Mouse (Mus musculus): ENCODE data around the gene Arhgap17.

Gene Arhgap17

DNA sequence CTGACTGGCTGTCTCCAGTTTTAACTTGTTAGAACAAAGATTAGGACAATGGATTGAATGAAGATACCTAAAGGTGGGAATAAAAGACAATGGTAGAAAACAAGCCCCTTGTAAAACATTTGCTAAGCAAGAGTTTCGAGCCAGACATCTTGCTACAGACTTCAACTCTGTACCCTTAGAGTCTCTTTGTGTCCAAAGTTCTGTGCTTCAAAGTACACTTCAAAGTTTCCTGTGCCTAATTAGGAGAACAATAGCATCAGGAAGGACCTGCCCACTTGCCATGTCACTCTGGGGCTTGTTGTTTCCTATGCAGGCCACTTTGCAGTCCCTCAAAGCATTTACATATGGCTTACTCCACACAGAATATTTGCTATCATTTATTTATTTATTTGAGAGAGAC lies 33.4 kb downstream of the Arhgap17 start:
- DNase-seq: peak in 1 of 2 experiments; percentile 41

DNA sequence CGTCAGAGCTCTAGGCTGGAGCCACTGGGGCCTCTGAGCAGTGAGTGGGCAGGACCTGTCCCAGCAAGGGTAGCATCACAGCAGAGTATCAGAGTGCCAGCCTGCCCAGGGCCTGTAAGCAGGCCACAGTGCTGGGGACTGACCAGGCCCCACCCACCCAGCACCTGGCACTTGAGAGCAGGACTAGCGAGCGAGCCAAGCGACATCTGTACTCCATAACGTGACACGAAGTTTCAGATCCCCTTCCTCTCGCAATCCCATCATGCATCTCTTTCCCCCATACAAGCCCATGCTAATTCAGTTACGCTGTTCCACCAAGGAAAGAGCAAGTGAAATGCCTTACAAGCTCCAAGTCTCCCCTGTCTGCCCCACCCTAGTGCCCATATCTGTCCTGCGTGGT lies 39.2 kb downstream of the Arhgap17 start:
- no peak for DNase-seq

DNA sequence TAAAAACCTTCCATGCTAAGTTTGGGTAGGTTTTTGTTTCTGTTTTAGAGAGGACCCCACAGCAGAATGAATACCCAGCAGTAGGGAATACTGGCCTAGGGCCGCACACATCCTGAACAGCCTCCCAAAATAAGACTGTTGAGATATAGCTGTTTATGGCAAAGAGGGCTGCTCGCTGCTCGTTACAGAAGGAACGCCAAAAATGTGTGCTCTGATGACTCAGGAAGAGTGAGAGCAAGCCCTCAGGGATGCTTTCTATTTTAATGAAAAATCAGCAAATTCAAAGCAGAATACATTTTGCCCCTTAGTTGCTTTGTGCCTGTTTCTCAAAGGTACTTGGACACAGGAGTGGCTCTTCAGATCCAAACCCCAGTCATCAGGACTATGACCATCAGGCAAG lies 41.8 kb downstream of the Arhgap17 start:
- no peak for DNase-seq

DNA sequence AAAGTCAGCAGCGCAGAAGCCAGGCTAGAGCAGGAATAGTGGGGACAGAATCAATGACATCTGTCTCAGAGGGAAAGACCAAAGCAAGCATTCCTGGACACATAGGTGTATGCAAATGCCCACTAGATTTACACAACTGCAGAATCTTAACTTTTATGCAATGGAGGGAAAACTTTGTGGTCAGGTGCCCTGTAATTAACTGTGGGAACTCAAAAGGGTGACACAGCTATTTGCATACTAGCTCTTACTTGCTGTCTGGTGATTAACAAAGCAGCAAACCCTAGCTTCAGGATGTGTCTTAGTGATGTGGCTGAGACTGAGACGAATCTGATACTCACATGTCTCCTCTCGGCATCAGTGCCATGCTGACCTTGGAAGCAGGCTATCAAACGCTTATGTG lies 42.8 kb downstream of the Arhgap17 start:
- no peak for DNase-seq

DNA sequence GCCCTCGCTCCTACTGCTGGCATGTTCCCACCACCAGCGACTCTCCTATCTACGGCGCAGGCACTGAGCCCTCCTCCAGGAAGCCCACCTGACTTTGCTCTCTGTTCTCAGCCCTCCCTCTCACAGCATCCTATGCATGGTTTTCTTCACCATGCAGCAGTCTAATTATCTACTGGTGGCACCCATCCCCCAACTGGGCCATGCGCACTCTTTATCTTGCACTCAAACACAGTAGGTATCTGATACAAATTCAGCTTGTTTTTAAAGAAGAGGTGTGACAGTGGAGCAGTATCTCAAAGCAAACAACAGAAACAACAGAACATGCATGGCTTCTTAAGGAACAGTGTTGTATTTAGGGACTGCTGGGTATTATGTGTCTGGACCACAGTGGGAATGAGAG lies 43.7 kb downstream of the Arhgap17 start:
- DNase-seq: no peak

DNA sequence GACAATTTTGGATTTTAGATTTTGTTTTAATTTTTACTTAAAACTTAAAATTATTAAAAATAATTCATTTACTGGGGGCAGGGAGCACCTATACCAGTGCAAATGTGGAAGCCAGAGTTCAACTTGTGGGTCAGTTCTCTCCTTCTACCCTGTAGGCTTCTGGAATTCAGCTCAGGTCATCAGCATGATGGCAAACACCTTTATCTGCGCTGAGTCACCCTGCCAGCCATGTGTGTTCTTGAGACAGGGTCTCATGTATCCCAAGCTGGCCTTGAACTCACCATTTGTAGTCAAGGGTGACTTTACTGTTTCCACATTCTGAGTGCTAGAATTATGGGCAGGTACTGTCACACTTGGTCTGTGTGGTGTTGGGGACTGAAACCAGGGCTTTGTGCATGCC lies 45.6 kb downstream of the Arhgap17 start:
- no peak for DNase-seq

DNA sequence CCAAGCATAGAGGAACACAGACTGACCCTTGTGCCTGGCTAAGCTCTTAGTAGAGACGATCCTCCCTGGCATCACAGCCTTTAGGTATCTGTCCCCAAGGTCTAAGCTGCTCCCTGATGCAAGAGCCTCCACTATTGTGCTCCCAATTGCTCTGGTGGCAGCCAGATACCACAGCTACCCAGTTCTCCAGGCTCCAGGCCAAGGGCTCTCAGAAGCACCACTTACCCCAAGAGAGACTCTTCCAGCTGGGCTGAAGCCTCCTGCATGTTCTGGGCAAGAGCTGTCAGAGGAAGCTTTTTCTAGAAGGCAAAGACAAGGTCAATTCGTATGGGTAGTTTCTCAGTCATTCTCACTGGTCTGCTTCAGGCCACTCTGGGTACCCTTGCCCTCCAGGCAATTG lies 46.3 kb downstream of the Arhgap17 start:
- no peak for DNase-seq

DNA sequence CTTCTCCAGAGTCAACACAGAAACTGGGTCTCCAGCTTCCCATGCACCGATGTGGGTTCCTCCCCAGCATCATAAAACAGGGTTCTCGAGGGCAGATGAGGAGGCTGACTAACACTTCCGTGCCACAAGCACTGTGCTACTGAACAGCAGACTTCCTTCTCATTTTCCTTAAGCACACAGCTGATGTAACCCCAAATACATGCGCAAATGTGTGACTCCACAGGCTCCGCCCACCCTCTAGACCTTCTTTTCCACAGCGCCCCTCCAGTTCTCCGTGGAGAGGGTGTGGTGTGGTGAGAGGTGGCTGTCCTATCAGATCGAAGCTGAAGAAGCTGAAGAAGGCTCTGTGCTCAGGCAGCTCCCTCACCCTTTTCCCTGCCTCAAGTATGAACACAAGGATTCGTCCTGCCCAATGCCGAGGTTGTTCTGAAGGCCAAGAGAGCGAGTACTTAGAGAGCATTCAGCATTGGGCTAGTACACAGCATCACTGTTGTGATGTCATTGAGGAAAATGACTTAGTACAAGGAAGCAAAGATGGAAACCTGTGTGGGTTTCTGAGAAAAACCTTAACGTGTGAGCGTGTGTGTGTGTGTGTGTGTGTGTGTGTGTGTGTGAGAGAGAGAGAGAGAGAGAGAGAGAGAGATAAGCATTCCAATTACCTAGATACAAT lies 47.1 kb downstream of the Arhgap17 start:
- no peak for DNase-seq

DNA sequence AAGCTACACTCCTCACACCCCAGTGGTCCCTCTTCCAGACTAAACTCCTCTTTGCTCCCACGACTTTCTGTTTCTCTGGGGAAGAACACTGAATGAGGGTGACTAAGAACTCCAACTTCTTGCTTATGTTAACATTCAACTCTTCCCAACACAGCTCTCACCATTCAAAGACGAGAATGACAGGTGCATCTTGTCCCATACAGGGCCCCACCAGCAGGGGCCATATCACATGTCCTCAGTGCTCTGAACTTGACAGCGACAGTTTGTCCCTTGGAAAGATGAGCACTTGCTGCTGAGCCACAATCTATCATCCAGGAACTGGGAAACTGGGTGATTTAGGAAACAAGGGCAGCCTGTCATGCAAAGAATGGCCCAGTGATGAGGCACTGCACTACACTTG lies 57.0 kb downstream of the Arhgap17 start:
- no peak for DNase-seq

DNA sequence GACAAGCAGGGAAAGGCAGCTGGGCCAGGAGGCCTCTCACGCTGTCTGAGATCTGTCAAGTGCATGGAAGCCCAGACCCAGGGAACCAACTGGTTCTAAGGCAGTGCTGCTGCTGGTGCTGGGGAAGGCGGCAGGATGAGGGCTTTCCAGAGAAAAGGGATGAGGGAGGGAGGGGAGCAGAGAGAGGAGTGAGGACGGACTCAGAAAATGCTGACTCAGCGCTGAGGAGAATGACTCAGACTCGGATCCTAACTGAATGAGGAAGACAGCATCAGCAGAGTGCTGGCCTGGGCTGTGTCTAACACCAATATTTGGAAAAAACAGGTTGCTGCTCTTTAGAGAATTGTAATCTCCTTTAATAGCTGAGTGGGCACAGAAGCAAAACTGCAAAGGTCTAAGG lies 57.9 kb downstream of the Arhgap17 start:
- no peak for DNase-seq

DNA sequence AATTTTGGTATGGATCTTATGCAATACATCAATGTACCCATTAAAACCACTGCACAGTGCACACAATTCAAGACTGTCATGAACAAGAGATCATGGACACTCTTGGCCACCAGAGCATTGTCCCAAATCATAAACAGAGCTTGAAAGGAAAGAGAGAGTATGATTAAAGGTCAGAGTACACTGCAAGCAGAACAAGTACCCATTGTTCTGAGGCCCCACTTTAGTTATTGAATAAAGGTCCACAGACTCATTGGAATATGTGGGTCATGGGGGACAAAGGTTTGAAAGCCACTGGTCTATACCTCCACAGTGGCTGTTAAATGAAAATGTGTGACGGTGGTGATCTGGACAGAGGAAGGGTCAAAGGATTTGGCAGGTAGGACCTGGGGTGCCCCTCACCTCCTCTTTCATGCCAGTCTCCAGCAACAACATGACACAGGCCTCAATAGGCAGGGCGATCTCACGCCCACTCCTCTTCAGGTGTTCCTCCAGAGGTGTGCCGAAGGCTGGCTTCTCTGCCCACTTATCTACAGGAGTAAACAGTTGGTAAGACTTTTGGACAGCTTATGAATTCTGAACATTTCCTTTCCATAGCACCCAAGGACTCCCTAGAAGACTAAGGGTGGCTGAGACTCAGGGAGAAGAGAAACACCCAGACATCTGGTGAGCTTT lies 61.7 kb downstream of the Arhgap17 start:
- DNase-seq: no peak

DNA sequence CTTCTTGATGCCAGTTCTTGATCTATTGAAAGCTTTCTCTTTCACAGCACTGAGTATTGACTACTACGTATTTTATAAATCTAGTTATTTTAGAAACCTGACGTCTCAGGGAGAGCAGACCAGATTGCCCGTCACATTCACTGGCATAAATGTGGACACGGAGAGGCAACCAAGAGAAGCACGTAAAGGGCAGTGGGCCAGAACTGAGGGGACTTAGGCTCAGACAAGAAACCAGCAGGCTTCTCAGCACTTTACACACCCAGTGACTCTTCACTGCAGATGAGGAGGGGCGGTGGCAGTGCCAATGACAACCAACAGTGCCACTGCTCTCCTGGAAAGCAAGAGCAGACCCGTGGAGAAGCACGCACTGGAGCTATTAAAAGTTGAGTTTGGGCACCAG lies 62.5 kb downstream of the Arhgap17 start:
- no peak for DNase-seq

DNA sequence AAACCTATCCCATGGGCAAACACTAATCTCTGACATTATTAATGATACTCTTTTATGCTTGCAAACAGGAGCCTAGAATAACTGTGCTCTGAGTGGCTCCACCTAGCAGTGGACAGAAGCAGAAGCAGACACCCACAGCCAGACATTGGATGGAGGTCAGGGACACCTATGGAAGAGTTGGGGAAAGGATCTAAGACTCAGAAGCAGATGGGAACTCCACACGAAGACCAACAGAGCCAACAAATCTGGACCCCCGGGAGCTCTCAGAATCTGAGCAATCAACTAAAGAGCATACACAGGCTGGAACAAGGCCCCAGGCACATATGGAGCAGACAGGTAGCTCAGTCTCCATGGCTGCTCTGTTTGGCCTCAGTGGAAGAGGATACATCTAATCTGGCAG lies 64.3 kb downstream of the Arhgap17 start:
- no peak for DNase-seq

DNA sequence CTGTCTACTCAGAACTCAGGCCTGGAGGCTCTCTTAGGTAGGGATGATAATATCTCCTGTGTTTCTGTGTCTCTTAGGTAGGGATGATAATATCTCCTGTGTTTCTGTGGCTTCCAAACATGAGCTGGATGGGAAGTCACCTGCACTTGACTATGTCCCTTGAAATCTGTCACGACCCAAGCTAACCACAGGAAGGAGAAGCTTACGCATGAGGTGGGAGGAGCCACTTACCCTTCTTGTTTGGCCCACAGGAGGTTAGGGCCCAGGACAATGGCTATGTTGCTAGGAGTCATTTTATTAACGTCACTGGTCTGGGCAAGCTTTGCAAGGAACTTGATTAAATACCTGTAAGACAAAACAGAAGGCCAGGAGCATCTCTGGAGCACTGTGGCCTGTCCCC lies 69.5 kb downstream of the Arhgap17 start:
- DNase-seq: no peak

DNA sequence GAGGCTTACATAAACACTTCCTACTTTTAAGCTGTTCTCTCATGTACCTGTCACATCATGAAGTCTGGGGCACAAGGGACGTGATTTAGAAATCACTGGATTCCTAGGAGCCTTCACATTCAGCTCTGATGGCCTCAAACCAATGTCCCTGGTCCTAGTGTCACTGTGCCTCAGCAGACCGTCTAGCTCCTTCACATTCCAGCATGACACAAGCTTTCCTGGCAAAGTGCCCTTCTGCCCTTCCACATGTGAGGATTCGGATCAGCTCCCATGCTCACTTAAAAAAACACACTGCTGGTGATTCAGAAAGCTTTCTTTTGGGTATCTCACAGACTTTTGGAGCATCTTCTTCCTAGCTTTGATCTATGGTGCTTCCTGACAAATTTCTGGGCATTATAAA lies 71.5 kb downstream of the Arhgap17 start:
- DNase-seq: no peak

DNA sequence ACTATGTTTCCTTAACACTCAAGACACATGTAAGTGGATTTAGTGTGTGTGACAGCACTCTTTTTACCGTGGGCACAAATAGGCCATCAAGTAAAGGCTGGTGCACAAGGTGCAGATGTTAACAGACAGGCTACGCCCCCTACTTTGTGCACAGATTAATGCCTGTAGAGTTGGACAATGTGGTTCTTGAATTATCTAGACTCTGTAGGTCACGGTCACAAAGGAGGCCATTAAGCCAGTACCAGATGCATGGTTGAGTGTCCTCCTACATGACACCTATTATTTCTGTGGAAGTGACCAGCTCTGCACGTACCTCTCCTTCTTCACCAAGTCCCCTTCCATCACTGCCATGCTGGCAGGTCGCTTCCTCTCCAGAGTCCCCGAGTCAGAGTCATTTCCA lies 73.6 kb downstream of the Arhgap17 start:
- no peak for DNase-seq

DNA sequence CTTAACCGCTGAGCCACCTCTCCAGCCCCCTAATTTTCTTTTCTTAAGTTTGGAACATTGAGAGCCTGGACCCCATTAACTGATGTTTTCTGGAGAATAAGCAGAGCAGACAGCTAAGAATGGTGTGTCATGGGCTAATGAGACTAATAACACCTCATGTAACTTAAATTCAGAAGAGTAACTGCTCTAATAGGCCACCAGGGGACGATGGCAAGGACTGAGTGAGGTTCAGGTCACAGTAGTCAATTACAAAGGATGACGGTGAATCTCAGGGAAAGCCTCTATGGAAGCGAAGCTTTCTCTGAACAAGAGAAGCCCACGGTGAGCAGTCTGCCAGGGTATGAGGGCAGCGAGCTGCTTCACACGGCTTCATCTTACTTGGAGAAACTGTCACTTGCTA lies 74.3 kb downstream of the Arhgap17 start:
- no peak for DNase-seq

DNA sequence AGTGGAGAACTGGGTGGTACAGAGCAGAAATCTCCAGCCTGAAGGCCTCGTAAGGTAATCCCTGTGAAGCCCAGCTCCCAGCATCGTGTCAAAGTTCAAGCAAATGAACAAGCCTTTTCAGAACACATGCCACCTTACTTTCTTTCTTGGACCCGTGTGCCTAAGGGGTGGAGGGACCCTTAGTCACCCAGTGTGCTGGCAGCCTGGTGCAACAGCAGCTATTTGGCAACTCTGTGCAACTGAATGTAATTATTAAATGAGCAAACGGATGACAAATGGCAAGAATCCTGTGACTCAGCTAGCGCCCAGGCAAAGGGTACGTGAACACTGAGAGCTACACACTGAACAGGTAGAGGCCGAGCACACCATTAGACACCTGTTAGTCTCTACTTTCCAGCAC lies 75.8 kb downstream of the Arhgap17 start:
- no peak for DNase-seq

DNA sequence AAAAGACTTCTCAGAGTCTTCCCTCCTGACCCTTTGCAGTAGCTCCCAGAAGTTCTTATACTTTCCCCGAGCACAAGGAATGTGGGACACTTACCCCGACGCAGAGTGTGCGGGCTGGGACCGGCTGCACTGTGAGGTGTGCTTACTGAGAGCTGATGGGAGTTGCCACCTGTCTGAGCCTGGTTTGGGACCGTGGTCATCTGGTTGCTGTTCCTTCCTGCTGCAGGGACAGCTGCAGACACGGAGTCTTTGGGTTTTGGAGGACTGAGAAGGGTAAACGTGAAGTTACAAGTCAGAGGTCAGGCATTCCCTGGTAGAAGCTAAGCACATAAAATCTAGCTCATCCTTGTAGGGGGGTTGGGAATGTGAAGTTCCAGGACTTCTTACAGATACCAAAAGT lies 77.8 kb downstream of the Arhgap17 start:
- DNase-seq: no peak

DNA sequence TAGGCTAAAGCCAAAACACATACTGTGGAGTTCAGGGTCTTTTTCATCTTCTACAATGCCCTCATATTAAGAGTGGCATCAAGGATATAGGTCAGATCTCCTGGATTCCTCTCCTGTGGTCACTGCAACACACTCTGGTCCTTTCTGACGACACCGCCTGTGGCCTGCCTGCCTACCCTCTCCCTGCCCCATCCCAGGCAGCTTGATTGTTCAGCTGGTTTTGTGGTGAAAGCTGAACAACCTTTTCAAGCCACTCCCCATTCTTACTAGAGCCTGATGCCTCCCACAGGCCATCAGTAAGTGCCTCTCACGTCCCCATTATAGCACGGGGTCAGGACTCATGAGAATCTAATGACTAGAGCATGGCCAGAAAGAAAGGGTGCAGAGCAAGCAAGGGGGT lies 80.5 kb downstream of the Arhgap17 start:
- DNase-seq: no peak

DNA sequence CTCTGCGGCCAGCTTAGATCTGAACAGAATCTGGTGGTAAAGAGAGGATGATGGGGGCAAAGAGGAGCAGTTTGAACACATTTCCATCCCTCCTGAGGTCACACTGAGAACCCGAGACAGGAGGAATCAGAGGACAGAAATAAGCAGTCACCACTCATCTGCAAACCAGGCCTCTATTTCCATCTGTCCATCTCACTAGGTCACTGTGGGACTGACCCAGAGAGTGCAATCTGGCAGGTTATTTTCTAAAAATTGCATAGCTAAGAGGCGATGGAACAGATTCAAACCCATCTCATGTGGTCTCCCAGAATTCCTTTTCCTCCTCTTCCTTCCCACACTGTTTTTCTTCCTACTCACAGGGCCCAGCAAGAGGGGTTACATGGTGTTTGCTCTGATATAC lies 81.8 kb downstream of the Arhgap17 start:
- DNase-seq: no peak

DNA sequence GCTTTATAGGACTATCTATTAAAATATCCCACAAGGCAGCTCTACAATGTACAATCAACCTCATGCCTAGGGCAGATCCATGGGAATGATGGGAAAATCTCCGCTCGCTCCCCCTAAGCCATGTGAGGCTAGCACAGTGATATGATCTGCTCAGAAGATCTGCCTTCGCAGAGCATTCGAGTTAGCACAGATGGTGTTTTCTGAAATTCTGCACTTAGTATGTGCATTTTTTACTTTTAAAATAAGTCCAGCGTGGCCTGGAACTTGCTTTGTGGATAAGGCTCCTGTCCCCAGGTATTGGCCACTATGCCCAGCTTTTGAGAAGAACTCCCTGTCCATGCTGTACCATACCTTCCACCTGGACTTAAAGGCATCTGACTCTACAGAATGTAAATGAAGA lies 83.8 kb downstream of the Arhgap17 start:
- no peak for DNase-seq

DNA sequence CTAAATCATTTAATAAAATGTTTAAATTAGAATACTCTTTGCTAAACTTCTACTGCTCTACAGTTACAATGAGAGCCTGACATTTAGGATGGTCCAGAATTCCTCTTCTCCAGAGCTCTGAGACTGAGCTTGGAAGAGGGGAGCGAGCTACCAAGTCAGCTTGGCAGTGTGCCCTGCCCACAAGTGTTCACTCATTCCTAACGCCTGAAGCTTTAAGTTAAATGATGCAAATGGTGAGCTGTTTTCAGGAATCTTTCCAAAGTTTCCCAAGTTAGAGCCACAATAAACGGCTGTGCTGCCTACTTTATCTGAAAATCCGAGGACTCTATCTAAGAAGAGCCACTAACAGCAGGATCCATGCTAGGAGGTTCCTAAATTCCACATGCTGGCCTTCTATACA lies 85.9 kb downstream of the Arhgap17 start:
- no peak for DNase-seq

DNA sequence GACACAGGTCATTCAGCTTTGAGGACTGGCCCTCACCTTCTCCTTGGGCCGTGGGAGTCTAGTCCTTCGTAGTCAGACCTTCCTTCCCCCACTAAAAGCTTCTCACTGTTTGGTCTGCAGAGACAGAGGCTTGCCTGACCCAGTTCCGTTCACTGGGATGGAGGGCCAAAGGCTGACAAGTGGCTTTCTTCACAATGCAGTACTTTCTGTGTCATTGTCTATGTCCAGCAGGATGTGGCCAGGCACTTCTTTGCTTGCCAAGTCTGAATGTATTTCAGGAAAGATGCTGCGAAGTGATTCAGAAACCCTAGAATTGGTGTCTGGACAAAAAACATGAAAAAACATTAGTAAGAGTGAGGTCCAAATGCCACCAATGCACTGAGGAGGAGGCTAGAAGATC lies 89.9 kb downstream of the Arhgap17 start:
- DNase-seq: no peak

DNA sequence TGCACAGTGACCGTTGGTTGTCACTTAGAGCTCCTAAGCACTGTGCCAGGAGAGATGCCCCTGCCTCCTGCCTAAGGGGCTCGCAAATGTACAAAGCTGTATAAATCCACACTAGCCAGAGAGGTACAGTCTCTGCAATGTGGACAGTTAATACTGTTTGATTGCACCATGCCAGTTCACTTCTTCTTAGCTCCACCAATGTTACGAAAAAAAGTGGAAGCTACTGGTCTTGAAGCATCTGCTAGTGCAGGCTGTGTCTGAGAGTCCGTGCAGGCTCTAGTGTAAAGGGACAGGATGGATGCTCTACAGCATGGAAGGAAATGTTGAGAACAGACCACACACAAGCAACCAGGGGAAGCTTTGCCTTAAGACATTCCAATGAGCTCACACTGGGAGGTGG lies 93.1 kb downstream of the Arhgap17 start:
- DNase-seq: no peak

All from kidney, adult 8-10 months (tissue).